Mouse (Mus musculus) CD4-positive, CD25-positive, alpha-beta regulatory T cell, adult 2 months (primary cell): ENCODE data around the gene Pnma5.
"Not testable (repeated sequence)": the region's sequence is repeated elsewhere in the genome, so short reads cannot be mapped to it uniquely, and the experiment has no call there.

Experiments used
- DNase-seq: peaks from one replicate; pipeline ENCODE4 v3.0.0-alpha.2; 2012; ENCODE audit warnings: low read depth, low spot score

Gene Pnma5

GRCm38 (mm10) chrX:73037003-73037402, at the start of gene Pnma5:
Gene Pnma5, minus strand, starts transcription at chrX:73037103.
- no peak for DNase-seq

- DNase-seq: peak; percentile 67
These were observed 45.6 kb upstream of the Pnma5 start, which contains the start of gene Xlr4a for GRCm38 (mm10) chrX:73082267-73083055. Gene Xlr4a, minus strand, starts transcription at chrX:73082478.

- DNase-seq: not testable (repeated sequence)
These were observed 29.9 kb upstream of the Pnma5 start for GRCm38 (mm10) chrX:73066765-73067312.

- DNase-seq: no peak
These were observed 27.5 kb upstream of the Pnma5 start, which contains the start of gene Pnma3 for GRCm38 (mm10) chrX:73064415-73064793. Gene Pnma3, plus strand, starts transcription at chrX:73064787.

- DNase-seq: no peak
These were observed 26.9 kb upstream of the Pnma5 start for GRCm38 (mm10) chrX:73063512-73064414.

GRCm38 (mm10) chrX:73062323-73062722, 25.4 kb upstream of the Pnma5 start:
- DNase-seq: no peak

- no peak for DNase-seq
These were observed 24.6 kb upstream of the Pnma5 start for GRCm38 (mm10) chrX:73061528-73061927.

- DNase-seq: peak; percentile 92
These were observed 17.1 kb upstream of the Pnma5 start for GRCm38 (mm10) chrX:73053860-73054563.

GRCm38 (mm10) chrX:73039666-73040065, 2.8 kb upstream of the Pnma5 start:
- no peak for DNase-seq

GRCm38 (mm10) chrX:73038831-73039230, 1.9 kb upstream of the Pnma5 start:
- no peak for DNase-seq

GRCm38 (mm10) chrX:73012846-73013245, 24.1 kb downstream of the Pnma5 start:
- DNase-seq: no peak

GRCm38 (mm10) chrX:73007597-73008479, 29.1 kb downstream of the Pnma5 start:
- DNase-seq: peak; percentile 95

GRCm38 (mm10) chrX:73005678-73006077, 31.2 kb downstream of the Pnma5 start:
- no peak for DNase-seq

GRCm38 (mm10) chrX:73003110-73003509, 33.8 kb downstream of the Pnma5 start:
- DNase-seq: no peak

GRCm38 (mm10) chrX:72995542-72995941, 41.4 kb downstream of the Pnma5 start:
- no peak for DNase-seq

- DNase-seq: peak; percentile 42
These were observed 44.5 kb downstream of the Pnma5 start for GRCm38 (mm10) chrX:72992291-72992919.

- DNase-seq: no peak
These were observed 46.3 kb downstream of the Pnma5 start for GRCm38 (mm10) chrX:72990581-72990980.

- no peak for DNase-seq
These were observed 48.5 kb downstream of the Pnma5 start for GRCm38 (mm10) chrX:72988431-72988830.

GRCm38 (mm10) chrX:72987520-72987905, 49.4 kb downstream of the Pnma5 start:
- DNase-seq: no peak
